Mouse (Mus musculus): ENCODE measurements around the gene Tcstv1.
"Not testable (repeated sequence)": the region's sequence is repeated elsewhere in the genome, so short reads cannot be mapped to it uniquely, and the experiment has no call there.

The Tcstv1 gene

GRCm38 (mm10) chr13:119894685-119895084 lies at the start of gene Tcstv1:
Gene Tcstv1 (minus strand): TSS chr13:119894785.
- not testable (repeated sequence) for DNase-seq (ENCODE audit: low spot score)

GRCm38 (mm10) chr13:119929172-119929571 lies 34.6 kb upstream of the Tcstv1 start, which contains the start of gene Gm21761:
Gene Gm21761 (minus strand): TSS chr13:119929272.
- DNase-seq (ENCODE audit: low spot score), result not testable (repeated sequence)

DNA sequence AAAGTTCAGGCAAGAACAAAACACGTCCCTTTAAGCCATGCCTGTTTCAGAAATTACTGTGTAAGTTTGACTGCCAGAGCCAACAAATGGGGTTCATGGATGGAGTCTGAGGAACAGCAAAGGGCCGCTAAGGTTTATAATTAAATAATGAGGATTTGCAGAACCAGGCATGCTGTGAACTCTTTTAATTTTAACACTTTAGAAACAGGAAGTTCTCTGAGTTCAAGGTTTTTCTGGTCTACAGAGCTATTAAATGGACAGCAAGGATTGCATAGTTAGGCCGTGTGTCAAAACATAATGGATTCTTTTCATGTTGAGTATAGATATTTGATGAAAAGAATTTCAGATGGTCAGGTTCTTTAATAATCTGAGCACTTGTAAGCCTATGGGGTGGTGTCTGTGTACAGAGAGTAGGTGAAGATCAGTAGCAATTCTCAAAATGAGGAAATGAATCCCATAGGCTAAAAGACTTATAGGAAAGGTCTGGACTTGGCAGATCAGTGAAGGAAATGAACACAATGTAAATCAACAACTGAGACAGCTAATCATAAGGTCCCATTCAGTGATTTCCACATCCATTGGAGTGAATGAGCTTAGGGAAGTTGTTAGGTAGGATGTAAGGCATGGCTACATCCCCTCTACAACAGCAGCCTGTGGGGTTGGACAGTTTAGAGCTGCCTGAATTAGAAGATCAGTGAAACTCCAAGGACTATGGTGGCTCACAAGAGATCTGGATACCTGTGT lies 30.2 kb upstream of the Tcstv1 start:
- not testable (repeated sequence) for DNase-seq (ENCODE audit: low spot score)

DNA sequence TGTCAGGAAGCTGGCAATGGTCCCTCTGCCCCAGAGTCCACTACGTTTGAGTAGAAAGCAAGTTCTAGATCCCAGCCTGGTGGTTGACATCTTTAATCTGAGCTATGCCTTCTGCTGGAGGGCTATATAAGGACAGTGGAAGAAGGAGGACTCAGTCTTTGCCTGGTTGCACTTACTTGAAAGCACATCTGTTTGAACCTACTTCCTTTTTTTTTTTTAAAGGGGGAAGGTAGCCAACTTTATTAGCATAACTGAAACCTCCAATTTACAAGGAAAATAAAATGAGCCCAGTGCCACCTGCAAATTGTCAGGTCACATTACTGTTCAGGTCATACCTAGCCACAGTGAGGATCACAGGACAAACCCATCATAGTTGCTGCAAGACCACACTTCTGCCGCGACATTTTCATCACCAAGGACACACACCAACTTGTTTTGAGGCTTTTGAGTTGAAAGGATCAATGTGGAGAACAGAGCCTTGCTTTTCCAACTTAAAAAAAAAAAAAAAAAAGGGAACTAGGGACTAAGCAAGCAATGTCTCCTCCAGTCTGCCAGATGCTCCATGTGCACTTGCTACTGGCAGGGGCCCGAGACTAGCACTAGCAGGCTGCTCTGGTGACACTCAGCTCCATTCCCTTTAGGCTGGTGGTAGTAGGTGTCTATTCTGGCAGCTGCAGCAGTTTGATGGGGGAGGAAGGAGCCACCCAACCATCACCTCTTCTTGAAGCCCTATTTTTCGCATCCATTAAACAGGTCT lies 22.6 kb upstream of the Tcstv1 start:
- not testable (repeated sequence) for DNase-seq (ENCODE audit: low spot score)

DNA sequence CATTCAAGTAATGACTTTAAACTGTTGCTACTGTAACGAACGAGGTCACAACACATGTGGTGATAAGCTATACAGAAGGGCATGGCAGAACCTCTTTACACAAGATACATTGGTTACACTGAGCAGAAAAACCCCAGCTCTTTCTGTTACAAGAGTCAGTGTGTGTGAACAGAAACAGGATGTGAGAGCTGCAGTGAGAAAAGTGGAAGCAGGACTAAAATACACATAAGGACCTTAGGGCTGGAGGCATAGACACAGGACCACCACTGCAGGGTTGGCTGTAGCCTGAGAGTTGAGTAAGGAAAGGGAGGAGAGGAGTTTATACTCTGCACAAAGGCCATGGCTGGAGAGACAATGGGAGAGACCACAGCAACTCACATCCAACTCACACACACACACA lies 21.9 kb upstream of the Tcstv1 start:
- not testable (repeated sequence) for DNase-seq (ENCODE audit: low spot score)

- not testable (repeated sequence) for DNase-seq (ENCODE audit: low spot score)
Observed at GRCm38 (mm10) chr13:119898549-119898948, 4.0 kb upstream of the Tcstv1 start.

DNA sequence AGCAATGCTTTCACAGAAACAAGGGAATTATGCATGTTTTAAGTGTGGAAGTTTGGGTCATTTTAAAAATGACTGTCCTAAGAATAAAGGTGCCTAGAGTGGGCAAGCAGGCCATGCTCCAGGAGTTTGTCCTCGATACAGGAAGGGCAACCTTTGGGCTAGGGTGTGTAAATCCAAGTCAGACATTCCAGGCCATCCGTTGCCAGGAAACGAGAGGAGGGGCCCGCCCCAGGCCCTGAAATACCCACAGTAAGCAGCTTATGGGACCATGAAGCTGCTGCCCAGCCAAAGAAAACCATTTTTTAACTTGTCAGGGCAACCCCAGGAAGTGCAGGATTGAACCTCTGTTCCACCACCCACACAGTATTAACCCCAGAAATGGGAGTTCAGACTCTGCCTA lies 7.7 kb downstream of the Tcstv1 start:
- DNase-seq (ENCODE audit: low spot score), result not testable (repeated sequence)

DNA sequence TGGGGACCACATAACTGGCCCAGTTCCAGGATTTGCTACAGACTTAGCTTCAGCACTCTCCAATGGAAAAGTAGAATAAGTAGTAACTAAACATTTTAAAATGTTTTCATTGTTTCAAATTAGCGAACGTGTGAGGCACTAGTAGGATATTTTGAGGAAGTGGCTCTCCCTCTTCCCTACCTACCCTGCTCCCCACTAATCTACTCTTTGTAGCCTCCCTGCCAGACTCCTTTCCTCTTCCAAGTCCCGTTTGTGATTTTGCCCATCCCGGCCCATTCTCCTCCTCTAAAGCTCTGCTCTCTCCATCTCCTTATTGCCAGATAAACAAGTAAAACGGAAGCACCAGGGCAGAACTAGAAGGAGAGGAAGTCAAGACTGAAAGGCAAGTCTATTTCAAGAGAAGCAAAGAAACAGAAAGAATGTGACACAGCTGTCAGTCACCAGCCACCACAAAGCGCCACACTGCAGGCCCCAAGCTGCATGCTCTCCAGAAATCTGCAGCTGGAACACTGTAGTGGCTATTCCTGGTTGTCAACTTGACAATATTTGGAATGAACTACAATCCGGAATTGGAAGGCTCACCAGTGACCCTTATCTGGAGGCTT lies 30.1 kb downstream of the Tcstv1 start:
- DNase-seq (ENCODE audit: low spot score), result not testable (repeated sequence)

DNA sequence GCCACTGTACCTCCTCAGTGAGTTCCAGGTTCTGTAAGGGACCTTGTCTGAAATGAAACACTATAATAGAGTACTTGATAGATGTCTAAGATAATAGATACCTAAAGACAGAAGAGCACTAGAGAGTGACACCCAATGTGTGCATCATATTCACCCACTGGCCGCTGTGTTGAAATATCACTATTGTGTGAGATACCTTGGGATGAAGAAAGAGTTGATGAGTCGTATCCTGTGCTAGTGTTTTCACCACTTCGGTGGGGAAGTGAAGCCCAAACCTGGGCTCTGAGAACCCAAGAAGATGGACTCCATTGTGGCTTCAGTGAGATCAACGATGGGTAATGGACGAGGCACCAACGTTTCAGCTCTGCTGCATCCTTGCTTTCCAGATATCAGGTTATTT lies 32.2 kb downstream of the Tcstv1 start:
- not testable (repeated sequence) for DNase-seq (ENCODE audit: low spot score)
